In genomic region chr9:113759684-113760083, GRCm38 (mm10) we compare ENCODE assay signal across 16 mouse cellular contexts. TPM values are rescaled to one million over a fixed set of nuclear protein-coding genes. Genes with fewer than 3 reads are reported as not detected.
DNase-seq lines count a peak whose midpoint lies in the region; ATAC-seq and TF ChIP-seq lines count a peak whose summit lies in the region.
"Had no signal": no experiment of that assay in that cellular context is flagged by ENCODE, and none has a peak within 500 bp of the region (broad histone marks: within the 10 kb centered on the region; RNA-seq: fewer than 3 reads in every experiment).

No protein-coding gene starts in this region.

- WGBS in kidney, adult 2 months: 100% methylated on average over 1 of the region's 1 CpGs
- 96% methylated on average over 1 of the region's 1 CpGs for WGBS in kidney, embryonic 14.5 days
- WGBS in lung, postnatal 0 days: 91% methylated on average over 1 of the region's 1 CpGs
- 96% methylated on average over 1 of the region's 1 CpGs for WGBS in forebrain, embryonic 15.5 days

- POLR2A ChIA-PET in Patski (lab: Charles Lee): no interaction called here

- no peak overlapping the region for H3K9ac ChIP-seq in kidney, embryonic 14.5 days (ENCODE audit: low read depth, low read length)
- H3K9ac ChIP-seq in lung, postnatal 0 days (replicated peaks; ENCODE audit: low read depth): no peak overlapping the region
- no peak overlapping the region for H3K9ac ChIP-seq in forebrain, embryonic 15.5 days (replicated peaks)
- H3K9ac ChIP-seq: kidney, embryonic 15.5 days; liver, embryonic 13.5 days had no signal

- H3K4me2 ChIP-seq in kidney, embryonic 14.5 days (replicated peaks; ENCODE audit: low read depth, low read length): no peak overlapping the region
- H3K4me2 ChIP-seq in lung, postnatal 0 days (replicated peaks; ENCODE audit: low read depth, low read length): no peak overlapping the region
- H3K4me2 ChIP-seq in forebrain, embryonic 15.5 days (replicated peaks): no peak overlapping the region
- H3K4me2 ChIP-seq: kidney, embryonic 15.5 days; liver, embryonic 13.5 days had no signal

- TF ChIP-seq EP300 in lung, postnatal 0 days (IDR thresholded peaks at IDR 0.05): no peak

- DNase-seq in kidney, adult 2 months: no peak
- DNase-seq in lung, postnatal 0 days (ENCODE audit: low spot score): no peak
- no peak for DNase-seq in lung, adult 18-20 months
- DNase-seq in Patski (ENCODE audit: low read depth, low spot score): no peak
- peak; percentile 19 for DNase-seq in splenic B cell, adult 2 months (ENCODE audit: low read depth, low spot score)
- DNase-seq in cerebellum, adult 9-11 months: no peak
- DNase-seq: adrenal gland, adult 8-10 months; gastrocnemius, postnatal 10 days; liver, embryonic 13.5 days; midbrain, embryonic 14.5 days; thymus, adult 18-20 months had no signal

- H3K36me3 ChIP-seq in kidney, adult 2 months (ENCODE audit: control insufficient read depth, insufficient read depth, low read length): no peaks in the 10 kb centered on the region
- peaks cover 5% of the 10 kb centered on the region; the same call in 1 of the 2 replicates for H3K36me3 ChIP-seq in kidney, embryonic 14.5 days (ENCODE audit: control insufficient read depth, insufficient read depth, low read length)
- no peaks in the 10 kb centered on the region for H3K36me3 ChIP-seq in lung, postnatal 0 days (ENCODE audit: insufficient read depth, low read length)
- peaks cover 2% of the 10 kb centered on the region; the same call in 1 of the 2 replicates for H3K36me3 ChIP-seq in splenic B cell, adult 2 months (ENCODE audit: control insufficient read depth, insufficient read depth, low read length, poor library complexity, severe bottlenecking)
- H3K36me3 ChIP-seq in forebrain, embryonic 15.5 days: peaks cover 2% of the 10 kb centered on the region; the same call in 1 of the 2 replicates

- no peak overlapping the region for H3K27ac ChIP-seq in kidney, adult 2 months (ENCODE audit: insufficient read depth, low read depth, low read length)
- no peak overlapping the region for H3K27ac ChIP-seq in kidney, embryonic 14.5 days (ENCODE audit: low read depth, low read length)
- no peak overlapping the region for H3K27ac ChIP-seq in lung, postnatal 0 days (ENCODE audit: low read length)
- H3K27ac ChIP-seq in forebrain, embryonic 15.5 days (replicated peaks): no peak overlapping the region
- H3K27ac ChIP-seq: kidney, embryonic 15.5 days; liver, embryonic 13.5 days had no signal

- no peaks in the 10 kb centered on the region for H3K4me1 ChIP-seq in kidney, adult 2 months (ENCODE audit: control insufficient read depth, insufficient read depth, low read length)
- H3K4me1 ChIP-seq in kidney, embryonic 14.5 days (ENCODE audit: control insufficient read depth, insufficient read depth, low read length): peaks cover 5% of the 10 kb centered on the region; the same call in 1 of the 2 replicates
- no peaks in the 10 kb centered on the region for H3K4me1 ChIP-seq in lung, postnatal 0 days (ENCODE audit: insufficient read depth, low read depth, low read length)
- H3K4me1 ChIP-seq in forebrain, embryonic 15.5 days: no peaks in the 10 kb centered on the region

- peak; percentile 29; the same call in 1 of the 2 replicates for TF ChIP-seq CTCF in kidney, adult 2 months (conservative IDR thresholded peaks at IDR 0.05; ENCODE audit: insufficient read depth, insufficient read length, low read depth, low read length)
- TF ChIP-seq CTCF in lung, postnatal 0 days (IDR thresholded peaks at IDR 0.05): peak; percentile 52
- TF ChIP-seq CTCF in Patski (IDR thresholded peaks at IDR 0.05): peak; percentile 52

- ATAC-seq in kidney, embryonic 14.5 days (ENCODE audit: low FRiP score, low TSS enrichment): no peak
- ATAC-seq in lung, postnatal 0 days: no peak
- ATAC-seq in Patski: no peak
- ATAC-seq in forebrain, embryonic 15.5 days (replicated peaks): no peak
- ATAC-seq: forebrain, embryonic 16.5 days; hindbrain, embryonic 16.5 days had no signal

- H3K9me3 ChIP-seq in kidney, embryonic 14.5 days (ENCODE audit: control insufficient read depth, low read length): peaks cover 4% of the 10 kb centered on the region; the same call in 1 of the 2 replicates
- no peaks in the 10 kb centered on the region for H3K9me3 ChIP-seq in lung, postnatal 0 days (ENCODE audit: low read length)
- no peaks in the 10 kb centered on the region for H3K9me3 ChIP-seq in forebrain, embryonic 15.5 days
- H3K9me3 ChIP-seq: kidney, embryonic 15.5 days had no signal

- in situ Hi-C loops in Patski (cut with MboI; ENCODE audit: low pct_unique_long_range_greater_than_20kb): no loop called here

- CTCF ChIA-PET in Patski (lab: Charles Lee): interaction anchor here (0.9 kb wide), 1 partner anchor 92 kb away, joined by 3 read pairs; no protein-coding TSS in a partner anchor

- no peaks in the 10 kb centered on the region for H3K27me3 ChIP-seq in kidney, adult 2 months (replicated peaks; ENCODE audit: control insufficient read depth, insufficient read depth, low read length)
- no peaks in the 10 kb centered on the region for H3K27me3 ChIP-seq in kidney, embryonic 14.5 days (ENCODE audit: control insufficient read depth, insufficient read depth, low read length)
- H3K27me3 ChIP-seq in lung, postnatal 0 days (replicated peaks; ENCODE audit: insufficient read depth, low read length): no peaks in the 10 kb centered on the region
- H3K27me3 ChIP-seq in Patski: no peaks in the 10 kb centered on the region
- H3K27me3 ChIP-seq in splenic B cell, adult 2 months (ENCODE audit: control insufficient read depth, insufficient read depth, low read length, poor library complexity, severe bottlenecking): no peaks in the 10 kb centered on the region
- H3K27me3 ChIP-seq in forebrain, embryonic 15.5 days: no peaks in the 10 kb centered on the region
- H3K27me3 ChIP-seq: kidney, embryonic 15.5 days; liver, embryonic 13.5 days had no signal

- TF ChIP-seq POLR2A in kidney, adult 2 months (IDR thresholded peaks at IDR 0.05; ENCODE audit: low read depth, low read length): no peak

- H3K4me3 ChIP-seq in kidney, adult 2 months (ENCODE audit: insufficient read depth, low read depth, low read length): no peak overlapping the region
- H3K4me3 ChIP-seq in kidney, embryonic 14.5 days (ENCODE audit: low read length): no peak overlapping the region
- H3K4me3 ChIP-seq in lung, postnatal 0 days (ENCODE audit: low read depth, low read length): no peak overlapping the region
- H3K4me3 ChIP-seq in forebrain, embryonic 15.5 days: no peak overlapping the region
- H3K4me3 ChIP-seq: kidney, embryonic 15.5 days; liver, embryonic 13.5 days had no signal

RNA-seq across cellular contexts. Expression of gene Clasp2, which starts 18.4 kb away (rescaled TPM):
- polyA plus RNA-seq in kidney, adult 2 months (2012; rRNA removed): 8.3 and 9.1 TPM in 2 replicates
- 20.3 and 29.6 TPM in 2 replicates for polyA plus RNA-seq in kidney, embryonic 14.5 days (2014; fragmentation: Nextera tagmentation; extraction: Ambion mirVana)
- 12.1 and 13.1 TPM in 2 replicates for polyA plus RNA-seq in lung, postnatal 0 days (2015; fragmentation: Nextera tagmentation; extraction: Ambion mirVana)
- polyA plus RNA-seq in Patski (2021): 26.9 TPM
- 122 and 123 TPM in 2 replicates for polyA plus RNA-seq in forebrain, embryonic 15.5 days (2015; fragmentation: Nextera tagmentation; extraction: Ambion mirVana)

RNA-seq across cellular contexts. Expression of gene Pdcd6ip, which starts 51.6 kb away (rescaled TPM):
- 59.9 and 69.9 TPM in 2 replicates for polyA plus RNA-seq in kidney, adult 2 months (2012; rRNA removed)
- polyA plus RNA-seq in kidney, embryonic 14.5 days (2014; fragmentation: Nextera tagmentation; extraction: Ambion mirVana): 38.9 and 79.5 TPM in 2 replicates
- polyA plus RNA-seq in lung, postnatal 0 days (2015; fragmentation: Nextera tagmentation; extraction: Ambion mirVana): 63.8 and 67.2 TPM in 2 replicates
- 186 TPM for polyA plus RNA-seq in Patski (2021)
- polyA plus RNA-seq in forebrain, embryonic 15.5 days (2015; fragmentation: Nextera tagmentation; extraction: Ambion mirVana): 41.5 and 41.9 TPM in 2 replicates
